Mouse (Mus musculus): ENCODE measurements at regions not wholly inside any gene's neighbourhood (a gene's known extent, or its start where the extent isn't known, plus 50 kb on each side); places are given as distances from the start of the nearest gene placed in this dataset.

DNA sequence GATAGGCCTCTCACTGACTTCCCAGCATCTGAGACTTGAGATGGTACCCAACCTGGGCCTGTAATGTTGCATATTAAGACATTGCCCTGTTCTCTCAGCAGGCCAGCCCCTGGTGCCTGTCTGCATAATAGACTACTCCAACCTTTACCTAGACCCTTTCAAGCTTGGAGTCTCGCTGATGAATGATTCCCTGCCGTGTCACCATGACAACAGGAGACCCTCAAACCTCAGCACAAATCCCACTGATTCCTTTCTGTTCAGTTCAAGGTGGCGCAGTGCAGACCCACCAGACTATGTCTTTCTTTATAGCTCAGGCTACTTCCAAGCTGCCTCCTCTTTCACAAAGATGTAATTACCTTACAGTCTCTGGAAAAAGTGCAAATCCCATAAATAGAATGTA lies 172.0 kb downstream of the Dcdc2c start:
- no peak for DNase-seq

DNA sequence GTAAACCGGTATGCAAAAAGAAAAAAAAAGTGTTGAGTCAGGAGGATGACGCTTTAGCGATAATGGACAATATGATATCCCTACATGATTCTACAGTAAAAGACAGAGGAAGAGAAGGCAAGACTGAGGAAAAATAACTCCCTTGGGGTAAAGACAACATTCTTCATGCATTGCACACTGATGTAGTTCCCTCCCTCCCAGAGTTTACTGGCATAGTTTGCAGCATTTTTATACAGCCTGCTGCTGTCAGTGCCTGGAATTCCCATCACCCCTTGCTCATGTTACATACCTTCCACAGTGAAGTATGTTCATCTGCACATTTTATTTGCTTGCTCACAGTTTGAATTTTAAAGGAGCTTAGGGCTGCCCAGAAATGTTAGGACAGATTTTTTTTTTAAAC lies 174.2 kb downstream of the Dcdc2c start:
- no peak for DNase-seq

- no peak for DNase-seq
These were observed 174.8 kb downstream of the Dcdc2c start for GRCm38 (mm10) chr12:28377373-28377772.

DNA sequence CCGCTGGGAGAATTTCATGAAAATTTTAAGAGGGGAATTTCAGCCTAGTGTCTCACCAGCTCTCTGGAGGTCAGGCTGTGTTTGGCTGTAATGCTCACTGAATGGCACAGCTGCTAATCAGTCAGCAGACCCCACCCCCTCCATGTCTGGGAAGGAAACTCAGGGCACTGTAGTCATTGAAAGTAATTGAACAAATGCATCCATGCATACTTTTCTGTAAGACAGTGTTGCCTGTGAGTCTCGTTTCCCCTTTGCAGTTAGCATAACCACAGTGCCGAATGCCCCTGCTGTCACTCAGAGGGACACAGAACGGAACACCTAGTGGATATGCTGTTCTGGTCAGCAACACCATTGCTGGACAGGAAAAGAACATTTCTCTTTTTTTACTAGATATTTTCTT lies 175.4 kb downstream of the Dcdc2c start:
- no peak for DNase-seq

DNA sequence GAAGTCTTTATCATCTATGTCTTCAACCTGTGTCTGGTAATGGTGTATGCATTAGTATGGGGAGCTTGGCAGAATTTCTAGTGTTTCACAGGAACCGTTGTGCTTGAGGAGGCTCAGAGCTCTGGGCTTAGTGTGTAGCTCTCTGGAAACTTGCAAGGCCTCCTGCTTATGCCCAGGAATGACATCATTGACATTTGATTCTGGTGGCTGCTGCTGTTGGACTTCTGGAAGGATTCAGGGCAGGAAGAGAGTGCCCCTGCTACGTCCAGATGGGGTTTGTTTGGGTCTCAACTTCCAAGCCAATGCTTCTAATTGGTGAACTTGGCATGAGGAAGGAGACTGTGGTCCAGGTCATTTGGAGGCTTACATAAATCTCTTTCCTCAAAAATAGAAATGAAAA lies 186.9 kb downstream of the Dcdc2c start:
- DNase-seq: no peak

DNA sequence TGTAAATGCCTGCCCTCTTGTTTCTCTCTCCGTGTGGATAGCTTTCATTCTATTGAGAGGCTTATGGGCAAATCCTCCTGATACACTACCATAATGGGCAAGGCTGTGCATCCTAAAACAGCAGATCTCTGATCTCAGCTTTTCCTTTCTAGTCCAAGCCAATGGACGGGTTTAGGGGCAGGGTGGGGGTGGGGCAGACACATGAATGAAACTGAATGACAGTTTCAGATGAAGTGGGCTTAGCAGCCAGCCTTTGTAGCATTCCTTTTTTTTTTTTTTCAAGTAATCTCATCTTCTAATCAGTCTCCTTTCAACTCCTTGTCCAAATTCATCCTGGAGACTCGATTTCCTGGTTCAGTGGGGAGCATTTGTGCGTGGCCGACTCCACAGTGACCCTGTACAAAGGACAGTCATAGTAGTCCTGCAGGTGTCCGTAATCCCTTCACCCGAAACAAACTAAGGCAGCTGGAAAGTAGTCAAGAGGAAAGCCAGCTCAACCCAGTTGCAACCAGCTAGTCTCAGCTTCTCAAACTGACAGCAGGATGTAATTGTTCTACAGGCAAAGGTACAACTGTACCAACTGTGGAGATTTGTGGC lies 193.4 kb downstream of the Dcdc2c start:
- no peak for DNase-seq

GRCm38 (mm10) chr12:28357764-28358163 lies 194.4 kb downstream of the Dcdc2c start:
- DNase-seq: no peak

- DNase-seq: no peak
These were observed 199.1 kb downstream of the Dcdc2c start for GRCm38 (mm10) chr12:28353140-28353539.

GRCm38 (mm10) chr12:28352571-28352970 lies 199.6 kb downstream of the Dcdc2c start:
- DNase-seq: no peak

- no peak for DNase-seq
These were observed 209.5 kb downstream of the Dcdc2c start for GRCm38 (mm10) chr12:28342735-28343134.

- DNase-seq: no peak
These were observed 219.6 kb downstream of the Dcdc2c start for GRCm38 (mm10) chr12:28332591-28332990.

DNA sequence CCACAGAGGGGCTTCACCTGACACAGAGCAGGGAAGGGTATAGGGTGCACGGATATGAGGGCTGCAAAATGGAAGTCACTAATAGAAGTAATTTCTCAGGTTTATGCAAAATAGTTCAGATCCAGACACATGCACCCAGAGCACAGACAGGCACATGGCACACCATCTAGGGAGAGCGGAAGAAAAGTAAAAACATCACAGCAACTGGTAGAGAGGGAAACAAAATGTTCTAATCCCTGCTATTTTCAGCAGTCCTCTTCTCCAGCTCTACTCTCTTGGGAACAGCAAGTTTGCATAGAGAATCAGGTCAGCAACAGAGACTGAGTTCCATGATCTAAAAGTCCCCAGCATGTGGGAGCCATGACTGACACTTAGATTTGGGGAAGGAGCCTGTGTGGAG lies 220.4 kb downstream of the Dcdc2c start:
- DNase-seq: no peak

GRCm38 (mm10) chr12:28323659-28324058 lies 228.5 kb downstream of the Dcdc2c start:
- no peak for DNase-seq

DNA sequence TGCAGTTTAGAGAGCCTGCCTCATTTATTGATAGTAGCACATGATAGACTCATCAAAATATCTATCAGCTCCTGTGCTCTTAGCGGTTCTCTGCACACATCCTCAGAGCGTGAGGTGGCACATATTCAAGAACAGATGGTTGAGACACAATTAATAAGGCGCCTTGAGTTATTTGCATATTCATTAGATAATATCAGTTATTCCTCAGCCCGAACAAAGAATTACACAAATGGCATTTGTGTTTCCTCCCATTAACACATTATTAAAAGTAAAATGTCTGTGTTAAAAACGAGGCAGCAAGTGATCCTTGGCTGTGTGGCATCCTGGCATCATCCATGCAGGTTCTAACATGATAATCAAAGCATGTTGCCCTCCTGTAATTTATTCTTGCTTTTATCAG lies 243.0 kb downstream of the Dcdc2c start:
- DNase-seq: no peak

GRCm38 (mm10) chr12:28302038-28302581 lies 250.1 kb downstream of the Dcdc2c start:
- DNase-seq: no peak

DNA sequence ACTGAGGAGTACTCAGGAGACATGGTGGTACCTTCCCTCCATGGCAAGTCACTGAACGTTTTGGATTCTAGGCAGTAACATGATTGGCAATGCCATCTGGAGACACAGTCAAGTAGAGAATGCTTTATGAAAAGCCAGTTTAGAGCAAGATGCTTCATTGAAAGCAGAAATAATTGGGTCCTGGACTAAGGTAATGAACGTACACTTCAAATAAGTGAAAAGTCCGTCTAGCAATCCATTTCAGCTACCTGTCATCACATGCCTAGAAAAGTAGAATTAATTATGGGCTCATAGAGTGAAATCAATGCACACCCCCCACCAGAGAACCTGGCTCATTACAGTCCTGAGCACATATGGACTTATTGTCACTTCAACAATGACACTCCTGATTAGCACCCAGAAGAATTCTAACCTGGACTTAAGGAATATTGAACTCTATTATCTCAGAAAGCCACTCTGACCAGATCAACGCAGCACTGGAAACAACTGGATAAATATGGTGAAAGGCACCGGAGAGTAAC lies 263.8 kb downstream of the Dcdc2c start:
- DNase-seq: no peak

DNA sequence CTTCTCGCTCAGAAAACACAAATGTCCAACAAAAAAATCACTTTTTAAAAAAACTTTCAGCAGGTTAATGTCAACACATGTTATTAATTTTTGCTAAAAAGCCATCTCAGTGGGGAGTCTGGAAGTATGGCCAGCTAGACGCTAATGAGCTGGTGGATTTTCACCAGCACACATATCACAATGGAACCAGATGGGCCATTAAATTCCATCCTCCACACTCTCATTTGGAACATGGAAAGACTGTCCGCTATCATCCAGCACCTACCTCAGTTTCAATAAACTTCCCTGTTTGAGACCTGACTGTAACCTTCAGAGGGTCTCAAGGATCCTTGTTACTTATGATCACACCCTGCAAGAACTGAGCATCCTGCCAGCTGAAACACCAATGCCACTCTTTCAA lies 296.7 kb downstream of the Dcdc2c start:
- DNase-seq: no peak

DNA sequence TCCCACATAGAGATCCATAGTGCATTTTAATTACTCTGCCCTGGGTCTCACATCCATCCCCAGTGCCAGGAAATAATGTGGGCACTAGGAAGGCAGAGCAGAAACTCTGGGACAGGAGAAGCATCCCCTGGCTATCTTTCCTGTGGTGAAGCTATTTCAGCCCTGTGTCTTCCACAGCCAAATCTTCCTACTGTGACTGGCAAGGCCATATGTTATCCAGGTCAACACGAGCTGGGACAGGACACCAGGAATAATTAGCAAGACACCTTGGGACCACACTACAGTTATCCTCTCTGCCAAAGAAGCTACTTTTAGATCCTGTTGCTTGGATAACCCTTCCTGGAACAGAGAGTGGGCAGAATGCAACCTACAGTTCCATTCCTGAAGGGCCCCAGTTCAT lies 301.7 kb downstream of the Dcdc2c start:
- DNase-seq: peak in 1 of 2 experiments; percentile 1

- peak in 1 of 2 experiments; percentile 2 for DNase-seq
These were observed 303.4 kb downstream of the Dcdc2c start for GRCm38 (mm10) chr12:28248749-28249148.

GRCm38 (mm10) chr12:28248287-28248686 lies 303.9 kb downstream of the Dcdc2c start:
- DNase-seq: no peak

GRCm38 (mm10) chr12:28238016-28238415 lies 314.2 kb downstream of the Dcdc2c start:
- DNase-seq: no peak

DNA sequence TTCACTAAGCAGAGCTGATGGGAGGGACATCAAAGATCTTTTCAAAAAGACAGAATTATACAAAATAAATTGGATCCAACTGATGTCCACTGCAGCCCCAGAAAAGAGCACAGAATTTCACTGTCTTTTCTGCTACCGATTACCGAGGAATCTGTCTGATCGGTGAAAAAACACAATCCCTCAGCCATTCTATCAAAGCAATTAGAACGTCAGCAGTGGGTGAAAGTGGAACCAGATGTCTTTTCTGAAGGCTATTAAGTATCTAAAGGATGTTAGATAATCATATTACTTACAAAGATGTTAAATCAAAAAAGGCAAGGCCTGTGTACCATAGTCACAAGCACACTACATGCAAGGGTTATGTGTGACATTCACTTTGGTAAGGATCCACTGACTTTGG lies 315.2 kb downstream of the Dcdc2c start:
- DNase-seq: no peak

DNA sequence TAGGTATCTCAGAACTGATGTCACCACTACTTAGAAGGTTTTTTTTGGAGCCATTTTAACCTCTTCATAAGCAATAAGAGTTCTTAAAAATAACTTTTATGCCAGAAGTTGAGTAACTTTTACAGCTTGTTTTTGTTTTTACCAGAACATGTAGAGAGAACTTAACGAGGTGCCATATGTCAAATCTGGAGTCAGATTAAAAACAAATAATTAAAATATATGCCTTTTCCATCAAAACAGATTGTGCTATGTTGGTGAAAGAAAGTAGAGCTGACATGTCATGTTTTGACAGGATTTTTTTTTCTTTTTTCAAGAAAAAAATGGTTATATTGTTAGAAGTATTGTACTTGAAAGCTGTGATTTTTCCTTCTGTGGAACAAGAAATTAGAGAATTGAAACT lies 349.4 kb downstream of the Dcdc2c start:
- no peak for DNase-seq

DNA sequence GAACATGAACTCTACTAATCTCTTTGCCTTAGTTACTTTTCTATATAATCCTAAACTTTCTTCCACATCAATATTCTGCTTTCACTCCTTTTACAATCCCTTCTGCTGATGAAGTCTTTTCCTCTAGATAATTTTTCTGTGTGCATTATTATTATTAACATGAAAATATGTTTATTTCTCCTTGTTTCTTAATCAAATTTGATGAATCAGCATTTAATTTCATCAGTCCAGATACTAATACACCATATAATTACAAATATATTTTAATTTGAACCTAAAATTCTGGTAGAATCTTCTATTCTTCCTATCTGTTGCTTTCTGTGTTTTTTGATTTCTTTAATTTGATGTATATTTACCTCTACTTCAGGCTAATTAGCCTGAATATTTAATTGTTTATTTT lies 365.5 kb downstream of the Dcdc2c start:
- DNase-seq: no peak

DNA sequence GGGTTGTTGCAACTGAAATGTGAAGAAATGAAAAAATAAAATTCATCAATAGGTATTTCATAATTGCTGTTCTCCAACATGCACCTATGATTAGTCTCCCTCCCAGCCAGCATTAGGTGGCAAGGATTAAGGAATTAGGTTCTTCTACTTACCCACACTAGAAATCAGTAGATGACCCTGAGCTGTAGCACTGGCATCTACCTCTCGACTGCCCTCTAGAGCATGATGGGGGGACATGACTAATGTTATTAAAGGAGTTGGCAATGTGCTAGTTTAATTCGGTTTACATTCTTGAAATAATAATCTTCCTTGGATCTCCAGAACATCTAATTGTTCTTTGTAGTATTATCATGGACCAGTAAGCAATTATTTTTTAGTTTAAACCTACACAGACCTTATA lies 370.9 kb downstream of the Dcdc2c start:
- no peak for DNase-seq
